Mouse (Mus musculus) liver, embryonic 16.5 days (tissue): ENCODE data around the gene 1700074P13Rik. TPM values are rescaled to one million over a fixed set of nuclear protein-coding genes. Genes with fewer than 3 reads are reported as not detected.

Experiments
- ATAC-seq: fragments of 200-750 bp; cut with Nextera tagmentation; 2 replicates; pipeline ENCODE4 v1.8.0; 2017; ENCODE audit warnings: low read depth, mild to moderate bottlenecking, moderate number of reproducible peaks, moderate library complexity
- H3K27ac ChIP-seq: fragments of 300-500 bp; sonication (generic); 2 replicates; pipeline ENCODE4 v1.5.1; 2014; ENCODE audit warnings: mild to moderate bottlenecking, low read length
- H3K27me3 ChIP-seq: fragments of 300-500 bp; sonication (generic); 2 replicates; pipeline ENCODE4 v1.6.1; 2014; ENCODE audit warnings: low read depth, low read length, mixed read lengths; ENCODE audit not compliant: control insufficient read depth, insufficient read depth
- H3K36me3 ChIP-seq: fragments of 300-500 bp; sonication (generic); 2 replicates; pipeline ENCODE4 v1.6.1; 2014; ENCODE audit warnings: mild to moderate bottlenecking; ENCODE audit not compliant: control insufficient read depth, insufficient read depth
- H3K4me1 ChIP-seq: fragments of 300-500 bp; sonication (generic); 2 replicates; pipeline ENCODE4 v1.6.1; 2014; ENCODE audit warnings: low read depth, low read length, mixed read lengths; ENCODE audit not compliant: control insufficient read depth
- H3K4me2 ChIP-seq: fragments of 300-500 bp; sonication (generic); 2 replicates; pipeline ENCODE4 v1.6.1; 2014; ENCODE audit warnings: low read depth, low read length, mixed read lengths
- H3K4me3 ChIP-seq: fragments of 300-500 bp; sonication (generic); 2 replicates; pipeline ENCODE4 v1.5.1; 2014; ENCODE audit warnings: low read depth, mild to moderate bottlenecking, low read length
- H3K9ac ChIP-seq: fragments of 300-500 bp; sonication (generic); 2 replicates; pipeline ENCODE4 v1.6.1; 2014; ENCODE audit warnings: low read depth, low read length
- H3K9me3 ChIP-seq: fragments of 300-500 bp; sonication (generic); replicated peaks from 2 replicates; pipeline ENCODE4 v1.6.1; 2016; ENCODE audit warnings: low read length; ENCODE audit not compliant: control insufficient read depth
- WGBS: fragments of 180-500 bp; shearing (Covaris S2); extraction: QIAGEN DNeasy Blood & Tissue Kit; methylation state at CpG from one replicate; pipeline ENCODE4 v1.1.7; 2014; ENCODE audit not compliant: insufficient replicate concordance; 5-methylcytosine and 5-hydroxymethylcytosine counted together
- polyA plus RNA-seq: library from polyadenylated mRNA; unstranded; fragments of >200 nt; fragmentation: Nextera tagmentation; extraction: Ambion mirVana; gene quantifications from 2 replicates; pipeline ENCODE4 v1.2.1, GENCODE M21; 2015

1700074P13Rik gene
- polyA plus RNA-seq, 1 experiment from 2014 or later = not detected

- ATAC-seq = peak; percentile 59
- Histone ChIP-seq H3K27me3 (no peaks in the 10 kb centered on the region), H3K4me3 (no peak overlapping the region), H3K9me3 (no peaks in the 10 kb centered on the region), H3K9ac (no peak overlapping the region), H3K27ac (peak overlapping the region; percentile 60), H3K4me1 (no peaks in the 10 kb centered on the region), H3K4me2 (no peak overlapping the region), H3K36me3 (no peaks in the 10 kb centered on the region)
- WGBS = 19% methylated on average over 1 of the region's 1 CpGs
These were observed 49.4 kb downstream of the 1700074P13Rik start for GRCm38 (mm10) chr6:40890973-40891372.

GRCm38 (mm10) chr6:40887394-40887793 lies 53.0 kb downstream of the 1700074P13Rik start, which contains the start of gene Moxd2:
TSS of gene Moxd2 (minus strand) at chr6:40887494.
- Histone ChIP-seq H3K36me3 (no peaks in the 10 kb centered on the region), H3K27me3 (no peaks in the 10 kb centered on the region), H3K4me3 (no peak within 1 kb of the TSS), H3K9ac (no peak within 1 kb of the TSS), H3K27ac (no peak within 1 kb of the TSS), H3K4me2 (no peak within 1 kb of the TSS), H3K9me3 (no peaks in the 10 kb centered on the region), H3K4me1 (no peaks in the 10 kb centered on the region)
- no peak for ATAC-seq
- 75% methylated on average over 3 of the region's 3 CpGs for WGBS

Other genes with a start within 250 kb of the 1700074P13Rik start
- gene Moxd2, start 53.1 kb downstream of the 1700074P13Rik start, polyA plus RNA-seq = not detected in 2 replicates
- gene Prss58, start 40.2 kb downstream of the 1700074P13Rik start, polyA plus RNA-seq = not detected in 2 replicates
- not detected in 2 replicates for gene Gm4744, start 11.3 kb upstream of the 1700074P13Rik start, polyA plus RNA-seq
- 0.11 TPM in 1 of 2 replicates, not detected in the other for gene 1810009J06Rik, start 24.2 kb upstream of the 1700074P13Rik start, polyA plus RNA-seq
- not detected in 2 replicates for gene Gm2663, start 58.9 kb upstream of the 1700074P13Rik start, polyA plus RNA-seq
- gene 2210010C04Rik, start 95.0 kb upstream of the 1700074P13Rik start, polyA plus RNA-seq = 0.06 TPM in 1 of 2 replicates, not detected in the other